Mouse (Mus musculus) MEL (cell line): ENCODE measurements around the gene N4bp2l2. TPM values are rescaled to one million over a fixed set of nuclear protein-coding genes. Genes with fewer than 3 reads are reported as not detected.

Source experiments
- DNase-seq: peaks from one replicate; pipeline ENCODE4 v3.0.0; 2011; ENCODE audit warnings: low read depth, low spot score
- H3K27ac ChIP-seq: 2 replicates; pipeline ENCODE4 v1.5.1; 2012; ENCODE audit warnings: low read depth, mild to moderate bottlenecking, control low read depth, low read length, moderate library complexity; ENCODE audit not compliant: control insufficient read depth
- H3K27me3 ChIP-seq, 2 experiments: fragments of 150-350 bp in 1 of 2; sonication (generic) in 1 of 2; 2 replicates each; pipeline ENCODE4 v1.6.1; 2012; ENCODE audit warnings: low read length in 2 of 2, mild to moderate bottlenecking in 2 of 2, improper control_type of control experiment in 1 of 2, moderate library complexity in 1 of 2; ENCODE audit not compliant: insufficient read depth in 2 of 2, control insufficient read depth in 1 of 2
- H3K36me3 ChIP-seq, 2 experiments: 2 replicates each; pipeline ENCODE4 v1.6.1; 2012 to 2014; ENCODE audit warnings: low read length in 2 of 2, improper control_type of control experiment in 1 of 2, inconsistent platforms in 1 of 2, mild to moderate bottlenecking in 1 of 2; ENCODE audit not compliant: insufficient read depth in 2 of 2, control insufficient read depth in 1 of 2
- H3K4me1 ChIP-seq, 2 experiments: fragments of 150-350 bp in 1 of 2; sonication (generic) in 1 of 2; 2 replicates each; pipeline ENCODE4 v1.6.1; 2012; ENCODE audit warnings: low read length in 2 of 2, improper control_type of control experiment in 1 of 2, mild to moderate bottlenecking in 1 of 2; ENCODE audit not compliant: insufficient read depth in 2 of 2, control insufficient read depth in 1 of 2
- H3K4me3 ChIP-seq, 2 experiments: fragments of 150-350 bp in 1 of 2; sonication (generic) in 1 of 2; 2 replicates each; pipeline ENCODE4 v1.5.1; 2012; ENCODE audit warnings: low read depth in 2 of 2, low read length in 2 of 2, mild to moderate bottlenecking in 2 of 2, moderate library complexity in 2 of 2, control low read depth in 1 of 2, improper control_type of control experiment in 1 of 2; ENCODE audit not compliant: control insufficient read depth in 1 of 2, insufficient read depth in 1 of 2
- H3K79me2 ChIP-seq: 2 replicates; pipeline ENCODE4 v1.6.1; 2012; ENCODE audit warnings: mild to moderate bottlenecking, low read length, moderate library complexity; ENCODE audit not compliant: control insufficient read depth, poor library complexity, insufficient read depth
- H3K9ac ChIP-seq: 2 replicates; pipeline ENCODE4 v1.6.1; 2012; ENCODE audit warnings: low read depth, mild to moderate bottlenecking, control low read depth, low read length, moderate library complexity; ENCODE audit not compliant: control insufficient read depth, poor library complexity, severe bottlenecking
- H3K9me3 ChIP-seq: fragments of 150-350 bp; sonication (generic); replicated peaks from 2 replicates; pipeline ENCODE4 v1.6.1; 2012; ENCODE audit warnings: mild to moderate bottlenecking, low read length, improper control_type of control experiment, moderate library complexity; ENCODE audit not compliant: insufficient read depth
- BHLHE40 ChIP-seq: IDR thresholded peaks from 2 replicates; pipeline ENCODE4 v1.6.1; 2012; ENCODE audit warnings: low read depth, mild to moderate bottlenecking, inconsistent platforms, low read length, improper control_type of control experiment, borderline replicate concordance
- CHD1 ChIP-seq: IDR thresholded peaks from 2 replicates; pipeline ENCODE4 v1.6.1; 2012; ENCODE audit warnings: low read depth, mild to moderate bottlenecking, inconsistent platforms, low read length, improper control_type of control experiment
- CHD2 ChIP-seq: IDR thresholded peaks from 2 replicates; pipeline ENCODE4 v1.6.1; 2011; ENCODE audit warnings: low read length, improper control_type of control experiment
- CTCF ChIP-seq, 3 experiments: IDR thresholded peaks in 2 of 3; conservative IDR thresholded peaks in 1 of 3; 2 replicates each; pipeline ENCODE4 v1.5.1; 2011 to 2012; ENCODE audit warnings: low read length in 3 of 3, low read depth in 2 of 3, mild to moderate bottlenecking in 2 of 3, improper control_type of control experiment in 1 of 3, inconsistent platforms in 1 of 3, mixed read lengths in 1 of 3, moderate library complexity in 1 of 3; ENCODE audit not compliant: control insufficient read depth in 1 of 3, insufficient read depth in 1 of 3, poor library complexity in 1 of 3, severe bottlenecking in 1 of 3
- E2F4 ChIP-seq: IDR thresholded peaks from 2 replicates; pipeline ENCODE4 v1.6.1; 2011; ENCODE audit warnings: low read depth, low read length, improper control_type of control experiment, borderline replicate concordance
- ELF1 ChIP-seq: IDR thresholded peaks from 2 replicates; pipeline ENCODE4 v1.6.1; 2014; ENCODE audit warnings: low read depth, mild to moderate bottlenecking, inconsistent platforms, low read length, improper control_type of control experiment, moderate library complexity
- EP300 ChIP-seq, 2 experiments: IDR thresholded peaks; 2 replicates each; pipeline ENCODE4 v1.6.1; 2011; ENCODE audit warnings: improper control_type of control experiment in 2 of 2, low read length in 2 of 2, low read depth in 1 of 2, mild to moderate bottlenecking in 1 of 2
- ETS1 ChIP-seq: IDR thresholded peaks from 2 replicates; pipeline ENCODE4 v1.6.1; 2012; ENCODE audit warnings: low read depth, mild to moderate bottlenecking, inconsistent platforms, low read length, improper control_type of control experiment, moderate library complexity
- GABPA ChIP-seq: IDR thresholded peaks from 2 replicates; pipeline ENCODE4 v1.6.1; 2012; ENCODE audit warnings: low read depth, mild to moderate bottlenecking, inconsistent platforms, low read length, improper control_type of control experiment, moderate library complexity
- GATA1 ChIP-seq: IDR thresholded peaks from 2 replicates; pipeline ENCODE4 v1.6.1; 2011; ENCODE audit warnings: low read depth, low read length, improper control_type of control experiment
- JUND ChIP-seq: IDR thresholded peaks from 2 replicates; pipeline ENCODE4 v1.6.1; 2011; ENCODE audit warnings: low read depth, mild to moderate bottlenecking, improper control_type of control experiment, low read length
- KAT2A ChIP-seq: conservative IDR thresholded peaks from 2 replicates; pipeline ENCODE4 v1.6.1; 2012; ENCODE audit warnings: low read depth, low read length, improper control_type of control experiment, inconsistent platforms
- MAFK ChIP-seq: IDR thresholded peaks from 2 replicates; pipeline ENCODE4 v1.6.1; 2011; ENCODE audit warnings: low read depth, mild to moderate bottlenecking, low read length, improper control_type of control experiment, borderline replicate concordance
- MAZ ChIP-seq: IDR thresholded peaks from 2 replicates; pipeline ENCODE4 v1.6.1; 2012; ENCODE audit warnings: low read depth, mild to moderate bottlenecking, inconsistent platforms, low read length, improper control_type of control experiment
- MXI1 ChIP-seq: IDR thresholded peaks from 2 replicates; pipeline ENCODE4 v1.6.1; 2011; ENCODE audit warnings: mild to moderate bottlenecking, low read depth, low read length, improper control_type of control experiment
- MYB ChIP-seq: IDR thresholded peaks from 2 replicates; pipeline ENCODE4 v1.6.1; 2011; ENCODE audit warnings: mild to moderate bottlenecking, low read depth, low read length, improper control_type of control experiment
- MYC ChIP-seq: IDR thresholded peaks from 2 replicates; pipeline ENCODE4 v1.6.1; 2011; ENCODE audit warnings: low read depth, mild to moderate bottlenecking, low read length, improper control_type of control experiment, moderate library complexity
- NELFE ChIP-seq: IDR thresholded peaks from 2 replicates; pipeline ENCODE4 v1.6.1; 2011; ENCODE audit warnings: low read depth, low read length, improper control_type of control experiment
- POLR2A ChIP-seq, 2 experiments: IDR thresholded peaks; 2 replicates each; pipeline ENCODE4 v1.6.1; 2011 to 2012; ENCODE audit warnings: low read length in 2 of 2, mild to moderate bottlenecking in 2 of 2, control low read depth in 1 of 2, improper control_type of control experiment in 1 of 2, low read depth in 1 of 2, moderate library complexity in 1 of 2; ENCODE audit not compliant: control insufficient read depth in 1 of 2, insufficient read depth in 1 of 2, poor library complexity in 1 of 2
- POLR2AphosphoS2 ChIP-seq: IDR thresholded peaks from 2 replicates; pipeline ENCODE4 v1.6.1; 2011; ENCODE audit warnings: low read length, improper control_type of control experiment
- POLR2AphosphoS5 ChIP-seq: IDR thresholded peaks from 2 replicates; pipeline ENCODE4 v1.6.1; 2012; ENCODE audit warnings: low read depth, borderline replicate concordance, mild to moderate bottlenecking, inconsistent platforms, low read length, moderate library complexity, mixed read lengths
- RAD21 ChIP-seq: IDR thresholded peaks from 2 replicates; pipeline ENCODE4 v1.6.1; 2011; ENCODE audit warnings: mild to moderate bottlenecking, low read depth, low read length, improper control_type of control experiment
- RCOR1 ChIP-seq: IDR thresholded peaks from 2 replicates; pipeline ENCODE4 v1.6.1; 2012; ENCODE audit warnings: low read depth, mild to moderate bottlenecking, inconsistent platforms, low read length, improper control_type of control experiment
- SIN3A ChIP-seq: IDR thresholded peaks from 2 replicates; pipeline ENCODE4 v1.6.1; 2012; ENCODE audit warnings: low read length, improper control_type of control experiment, inconsistent platforms
- SMC3 ChIP-seq: IDR thresholded peaks from 2 replicates; pipeline ENCODE4 v1.6.1; 2011; ENCODE audit warnings: low read depth, low read length, improper control_type of control experiment
- TAL1 ChIP-seq: IDR thresholded peaks from 2 replicates; pipeline ENCODE4 v1.6.1; 2012; ENCODE audit warnings: mild to moderate bottlenecking, inconsistent platforms, low read length, moderate library complexity, mixed read lengths
- TCF12 ChIP-seq: IDR thresholded peaks from 2 replicates; pipeline ENCODE4 v1.6.1; 2014; ENCODE audit warnings: low read depth, mild to moderate bottlenecking, inconsistent platforms, low read length, improper control_type of control experiment, moderate library complexity
- USF1 ChIP-seq: IDR thresholded peaks from 2 replicates; pipeline ENCODE4 v1.6.1; 2014; ENCODE audit warnings: low read depth, mild to moderate bottlenecking, inconsistent platforms, low read length, improper control_type of control experiment, moderate library complexity
- USF2 ChIP-seq, 2 experiments: IDR thresholded peaks; 2 replicates each; pipeline ENCODE4 v1.6.1; 2011 to 2012; ENCODE audit warnings: improper control_type of control experiment in 2 of 2, low read length in 2 of 2, borderline replicate concordance in 1 of 2, inconsistent platforms in 1 of 2, low read depth in 1 of 2, mild to moderate bottlenecking in 1 of 2; ENCODE audit not compliant: insufficient read depth in 1 of 2
- ZKSCAN1 ChIP-seq: IDR thresholded peaks from 2 replicates; pipeline ENCODE4 v1.6.1; 2012; ENCODE audit warnings: low read depth, mild to moderate bottlenecking, inconsistent platforms, low read length, improper control_type of control experiment, moderate library complexity
- ZNF384 ChIP-seq: IDR thresholded peaks from 2 replicates; pipeline ENCODE4 v1.6.1; 2012; ENCODE audit warnings: low read depth, mild to moderate bottlenecking, inconsistent platforms, low read length, improper control_type of control experiment
- polyA plus RNA-seq, 2 experiments: library from polyadenylated mRNA; stranded (reverse) in 1 of 2; unstranded in 1 of 2; fragments of >175 nt in 1 of 2; fragments of >200 nt in 1 of 2; gene quantifications; 2 replicates each; pipeline versions ENCODE4 v1.2.1 to v1.2.4; 2012; ENCODE audit warnings: low replicate concordance in 2 of 2, low read depth in 1 of 2; ENCODE audit not compliant: insufficient read length in 2 of 2, insufficient read depth in 1 of 2, missing spikeins in 1 of 2
- total RNA-seq: library from RNA; depleted of rRNA; stranded (reverse); fragments of 300-350 nt; gene quantifications from 2 replicates; pipeline ENCODE4 v1.2.3, GENCODE M21; 2012

The N4bp2l2 gene
- total and polyA plus RNA-seq, 3 experiments = 67.5 to 74.9 TPM; not detected in 1

GRCm38 (mm10) chr5:150581180-150581579, 84.8 kb downstream of the N4bp2l2 start:
- peaks cover 0 to 29% of the 10 kb centered on the region in 2 experiments; a peak in 2 of 4 replicates for H3K36me3 ChIP-seq
- TF ChIP-seq SIN3A (no peak; the same call in 1 of the 2 replicates), USF1 (peak; percentile 56; the same call in 1 of the 2 replicates)
- no peak overlapping the region for H3K4me3 ChIP-seq
- H3K4me1 ChIP-seq = peaks cover 38 to 48% of the 10 kb centered on the region in 2 experiments
- H3K9me3 ChIP-seq = no peaks in the 10 kb centered on the region
- no peak overlapping the region for H3K9ac ChIP-seq
- H3K27ac ChIP-seq = no peak overlapping the region
- no peaks in the 10 kb centered on the region for H3K79me2 ChIP-seq
- DNase-seq = no peak
- H3K27me3 ChIP-seq = no peaks in the 10 kb centered on the region

GRCm38 (mm10) chr5:150578613-150579171, 87.3 kb downstream of the N4bp2l2 start:
- H3K4me1 ChIP-seq = peaks cover 30 to 35% of the 10 kb centered on the region in 2 experiments
- H3K9ac ChIP-seq = peak overlapping the region; percentile 4
- TF ChIP-seq SIN3A (peak; percentile 94), EP300 (IDR thresholded peaks at IDR 0.05; ENCODE audit: low read depth in 1 of 2, low read length in 2 of 2) (peak; percentile 53 to 57), TCF12 (peak; percentile 76), CHD1 (0 out of 2 replicates have a peak, but pooled peaks have one; percentile 29), GATA1 (peak; percentile 80), MAZ (no peak), E2F4 (no peak), CTCF (IDR thresholded peaks at IDR 0.05 in 2 of 3, conservative IDR thresholded peaks at IDR 0.05 in 1 of 3; ENCODE audit: control insufficient read depth in 1 of 3, insufficient read depth in 1 of 3, low read depth in 2 of 3, low read length in 3 of 3, poor library complexity in 1 of 3, severe bottlenecking in 1 of 3) (no peak), SMC3 (peak; percentile 19; the same call in 1 of the 2 replicates), ZKSCAN1 (peak; percentile 32; the same call in 1 of the 2 replicates), POLR2AphosphoS5 (no peak), MAFK (0 out of 2 replicates have a peak, but pooled peaks have one; percentile 52), POLR2AphosphoS2 (no peak), NELFE (no peak), USF1 (no peak), TAL1 (peak; percentile 88), BHLHE40 (peak; percentile 10; the same call in 1 of the 2 replicates), MXI1 (peak; percentile 78), RCOR1 (peak; percentile 59; the same call in 1 of the 2 replicates), JUND (no peak), ZNF384 (no peak), USF2 (IDR thresholded peaks at IDR 0.05; ENCODE audit: borderline replicate concordance in 1 of 2, insufficient read depth in 1 of 2, low read depth in 1 of 2, low read length in 2 of 2) (no peak), GABPA (no peak), RAD21 (no peak), ELF1 (no peak), MYC (peak; percentile 11; the same call in 1 of the 2 replicates), KAT2A (no peak), POLR2A (IDR thresholded peaks at IDR 0.05; ENCODE audit: control insufficient read depth in 1 of 2, insufficient read depth in 1 of 2, low read depth in 1 of 2, low read length in 2 of 2, poor library complexity in 1 of 2) (no peak), ETS1 (peak; percentile 81), MYB (peak; percentile 62), CHD2 (no peak; the same call in 1 of the 2 replicates)

More at GRCm38 (mm10) chr5:150578613-150579171, 87.3 kb downstream of the N4bp2l2 start:
- no peaks in the 10 kb centered on the region for H3K27me3 ChIP-seq
- peaks cover 0 to 25% of the 10 kb centered on the region in 2 experiments; a peak in 2 of 4 replicates for H3K36me3 ChIP-seq
- H3K79me2 ChIP-seq = no peaks in the 10 kb centered on the region
- peak overlapping the region; percentile 4 to 19 for H3K4me3 ChIP-seq
- H3K9me3 ChIP-seq = no peaks in the 10 kb centered on the region
- H3K27ac ChIP-seq = peak overlapping the region; percentile 62
- DNase-seq = peak; percentile 93
